7 mouse cellular contexts compared by ENCODE assay signal in genomic region chr10:82623553-82623932, GRCm38 (mm10). TPM values are rescaled to one million over a fixed set of nuclear protein-coding genes. Genes with fewer than 3 reads are reported as not detected.
DNase-seq lines count a peak whose midpoint lies in the region; ATAC-seq lines count a peak whose summit lies in the region.
"Not testable (repeated sequence)": the region's sequence is repeated elsewhere in the genome, so short reads cannot be mapped to it uniquely, and the experiment has no call there.

No protein-coding gene starts in this region.

- not testable (repeated sequence) for DNase-seq in embryonic facial prominence, embryonic 10.5 days (ENCODE audit: low spot score); hindbrain, embryonic 10.5 days (ENCODE audit: low spot score); liver, embryonic 11.5 days (ENCODE audit: low spot score)

- peaks cover 14% of the 10 kb centered on the region for H3K36me3 ChIP-seq in embryonic facial prominence, embryonic 10.5 days (replicated peaks)
- H3K36me3 ChIP-seq in forebrain, embryonic 15.5 days; kidney, embryonic 14.5 days (ENCODE audit: control insufficient read depth, insufficient read depth, low read length); liver, embryonic 11.5 days (ENCODE audit: control insufficient read depth, insufficient read depth, low read length); megakaryocyte, embryonic 14.5 days (replicated peaks; ENCODE audit: low read length); neural tube, embryonic 13.5 days: not testable (repeated sequence)
- peaks cover 15% of the 10 kb centered on the region for H3K36me3 ChIP-seq in hindbrain, embryonic 10.5 days

- 8% methylated on average over 2 of the region's 2 CpGs for WGBS in embryonic facial prominence, embryonic 10.5 days
- 6% methylated on average over 2 of the region's 2 CpGs for WGBS in forebrain, embryonic 15.5 days
- WGBS in hindbrain, embryonic 10.5 days, result 7% methylated on average over 2 of the region's 2 CpGs
- 4% methylated on average over 2 of the region's 2 CpGs for WGBS in kidney, embryonic 14.5 days
- 6% methylated on average over 2 of the region's 2 CpGs for WGBS in liver, embryonic 11.5 days
- WGBS in neural tube, embryonic 13.5 days, result 2% methylated on average over 2 of the region's 2 CpGs

- peak; percentile 21 for ATAC-seq in forebrain, embryonic 15.5 days (replicated peaks)
- peak; percentile 9 for ATAC-seq in kidney, embryonic 14.5 days (ENCODE audit: low FRiP score, low TSS enrichment)
- ATAC-seq in liver, embryonic 11.5 days (replicated peaks; ENCODE audit: low FRiP score), result peak; percentile 10
- peak; percentile 33 for ATAC-seq in neural tube, embryonic 13.5 days (ENCODE audit: low read depth)

- peak overlapping the region; percentile 79 for H3K9ac ChIP-seq in forebrain, embryonic 15.5 days (replicated peaks)
- peak overlapping the region; percentile 77 for H3K9ac ChIP-seq in kidney, embryonic 14.5 days (ENCODE audit: low read depth, low read length)
- H3K9ac ChIP-seq in liver, embryonic 11.5 days (ENCODE audit: low read depth, low read length), result peak overlapping the region; percentile 83
- peak overlapping the region; percentile 85 for H3K9ac ChIP-seq in neural tube, embryonic 13.5 days

- H3K4me1 ChIP-seq in embryonic facial prominence, embryonic 10.5 days; hindbrain, embryonic 10.5 days (replicated peaks); kidney, embryonic 14.5 days (ENCODE audit: control insufficient read depth, insufficient read depth, low read length); liver, embryonic 11.5 days (replicated peaks; ENCODE audit: control insufficient read depth, insufficient read depth, low read length); neural tube, embryonic 13.5 days (replicated peaks): not testable (repeated sequence)
- H3K4me1 ChIP-seq in forebrain, embryonic 15.5 days, result peaks cover 12% of the 10 kb centered on the region
- H3K4me1 ChIP-seq in megakaryocyte, embryonic 14.5 days, result peaks cover 10% of the 10 kb centered on the region

- not testable (repeated sequence) for H3K9me3 ChIP-seq in embryonic facial prominence, embryonic 10.5 days; forebrain, embryonic 15.5 days; hindbrain, embryonic 10.5 days; kidney, embryonic 14.5 days (ENCODE audit: control insufficient read depth, low read length); liver, embryonic 11.5 days (ENCODE audit: control insufficient read depth, low read length); megakaryocyte, embryonic 14.5 days; neural tube, embryonic 13.5 days

- not testable (repeated sequence) for H3K27me3 ChIP-seq in embryonic facial prominence, embryonic 10.5 days (replicated peaks; ENCODE audit: low read depth, poor library complexity, severe bottlenecking); forebrain, embryonic 15.5 days; hindbrain, embryonic 10.5 days (ENCODE audit: insufficient read depth, poor library complexity, severe bottlenecking); kidney, embryonic 14.5 days (ENCODE audit: control insufficient read depth, insufficient read depth, low read length); liver, embryonic 11.5 days (replicated peaks; ENCODE audit: control insufficient read depth, insufficient read depth, low read length); megakaryocyte, embryonic 14.5 days (replicated peaks); neural tube, embryonic 13.5 days

- peak overlapping the region; percentile 93 for H3K27ac ChIP-seq in embryonic facial prominence, embryonic 10.5 days (replicated peaks)
- peak overlapping the region; percentile 90 for H3K27ac ChIP-seq in forebrain, embryonic 15.5 days (replicated peaks)
- H3K27ac ChIP-seq in hindbrain, embryonic 10.5 days, result peak overlapping the region; percentile 94
- peak overlapping the region; percentile 79; the same call in 1 of the 2 replicates for H3K27ac ChIP-seq in kidney, embryonic 14.5 days (ENCODE audit: low read depth, low read length)
- peak overlapping the region; percentile 78 for H3K27ac ChIP-seq in liver, embryonic 11.5 days (ENCODE audit: low read depth, low read length)
- H3K27ac ChIP-seq in neural tube, embryonic 13.5 days (replicated peaks), result peak overlapping the region; percentile 90

- peak overlapping the region; percentile 60 for H3K4me2 ChIP-seq in forebrain, embryonic 15.5 days (replicated peaks)
- peak overlapping the region; percentile 57 for H3K4me2 ChIP-seq in kidney, embryonic 14.5 days (replicated peaks; ENCODE audit: low read depth, low read length)
- peak overlapping the region; percentile 71 for H3K4me2 ChIP-seq in liver, embryonic 11.5 days
- H3K4me2 ChIP-seq in neural tube, embryonic 13.5 days, result peak overlapping the region; percentile 67

- peak overlapping the region; percentile 76 for H3K4me3 ChIP-seq in embryonic facial prominence, embryonic 10.5 days
- H3K4me3 ChIP-seq in forebrain, embryonic 15.5 days, result peak overlapping the region; percentile 75
- H3K4me3 ChIP-seq in hindbrain, embryonic 10.5 days, result peak overlapping the region; percentile 73
- peak overlapping the region; percentile 69 for H3K4me3 ChIP-seq in kidney, embryonic 14.5 days (ENCODE audit: low read length)
- H3K4me3 ChIP-seq in liver, embryonic 11.5 days (ENCODE audit: low read depth, low read length), result peak overlapping the region; percentile 77
- peak overlapping the region; percentile 93 for H3K4me3 ChIP-seq in megakaryocyte, embryonic 14.5 days (replicated peaks)
- H3K4me3 ChIP-seq in neural tube, embryonic 13.5 days, result peak overlapping the region; percentile 71

RNA-seq across cellular contexts. Expression of gene 1190007I07Rik, which starts 0.5 kb away (rescaled TPM):
- polyA plus RNA-seq in embryonic facial prominence, embryonic 10.5 days (2016; fragmentation: Nextera tagmentation; extraction: Ambion mirVana), result 36.9 and 38.6 TPM in 2 replicates
- polyA plus RNA-seq in forebrain, embryonic 15.5 days (2015; fragmentation: Nextera tagmentation; extraction: Ambion mirVana), result 34.1 and 34.2 TPM in 2 replicates
- polyA plus RNA-seq in hindbrain, embryonic 10.5 days (2016; fragmentation: Nextera tagmentation; extraction: Ambion mirVana), result 36.1 and 37.4 TPM in 2 replicates
- polyA plus RNA-seq in kidney, embryonic 14.5 days (2014; fragmentation: Nextera tagmentation; extraction: Ambion mirVana), result 56.2 and 67.2 TPM in 2 replicates
- polyA plus RNA-seq in liver, embryonic 11.5 days (2014; fragmentation: Nextera tagmentation; extraction: Ambion mirVana), result 80.1 and 84.2 TPM in 2 replicates
- 39.6 and 51.9 TPM in 2 replicates for polyA plus RNA-seq in megakaryocyte, embryonic 14.5 days (2012; ENCODE audit: insufficient read depth, low replicate concordance)
- 36.8 and 37.1 TPM in 2 replicates for polyA plus RNA-seq in neural tube, embryonic 13.5 days (2015; fragmentation: Nextera tagmentation; extraction: Ambion mirVana)

RNA-seq across cellular contexts. Expression of gene Tdg, which starts 6.1 kb away (rescaled TPM):
- polyA plus RNA-seq in embryonic facial prominence, embryonic 10.5 days (2016; fragmentation: Nextera tagmentation; extraction: Ambion mirVana), result 262 and 276 TPM in 2 replicates
- polyA plus RNA-seq in forebrain, embryonic 15.5 days (2015; fragmentation: Nextera tagmentation; extraction: Ambion mirVana), result 223 and 227 TPM in 2 replicates
- 264 and 265 TPM in 2 replicates for polyA plus RNA-seq in hindbrain, embryonic 10.5 days (2016; fragmentation: Nextera tagmentation; extraction: Ambion mirVana)
- 99.4 and 186 TPM in 2 replicates for polyA plus RNA-seq in kidney, embryonic 14.5 days (2014; fragmentation: Nextera tagmentation; extraction: Ambion mirVana)
- 138 and 147 TPM in 2 replicates for polyA plus RNA-seq in liver, embryonic 11.5 days (2014; fragmentation: Nextera tagmentation; extraction: Ambion mirVana)
- 1.4 and 4.4 TPM in 2 replicates for polyA plus RNA-seq in megakaryocyte, embryonic 14.5 days (2012; ENCODE audit: insufficient read depth, low replicate concordance)
- polyA plus RNA-seq in neural tube, embryonic 13.5 days (2015; fragmentation: Nextera tagmentation; extraction: Ambion mirVana), result 195 and 217 TPM in 2 replicates

Comparison
In these comparisons a context has a peak if more than half of its experiments do, and no peak if none do; other contexts are left out.
1. RNA of gene Tdg, which starts 6.1 kb away (polyA plus RNA-seq): 264 to 265 TPM in hindbrain, embryonic 10.5 days, 262 to 276 TPM in embryonic facial prominence, embryonic 10.5 days, 223 to 227 TPM in forebrain, embryonic 15.5 days, 195 to 217 TPM in neural tube, embryonic 13.5 days, 99.4 to 186 TPM in kidney, embryonic 14.5 days and 138 to 147 TPM in liver, embryonic 11.5 days; 1.4 to 4.4 TPM in megakaryocyte, embryonic 14.5 days; every median in the first group is over 10 times any median in the second.
2. Peak in every context shown above with its lines, with median percentiles within 50 percentile points of each other: H3K27ac ChIP-seq, H3K4me3 ChIP-seq, ATAC-seq, H3K4me2 ChIP-seq and H3K9ac ChIP-seq.